Mouse (Mus musculus) liver, embryonic 14.5 days (tissue): Measurements from ENCODE around the gene Shmt1.

ENCODE experiments used
- CTCF ChIP-seq: IDR thresholded peaks from 2 replicates; pipeline ENCODE4 v1.5.1; 2016; ENCODE audit warnings: antibody characterized with exemption, low read depth, control low read depth
- EP300 ChIP-seq: IDR thresholded peaks from 2 replicates; pipeline ENCODE4 v1.6.1; 2016; ENCODE audit warnings: antibody characterized with exemption, low read depth

GRCm38 (mm10) chr11:60777801-60778370 lies 33.6 kb downstream of the Shmt1 start:
- TF ChIP-seq CTCF = no peak
- TF ChIP-seq EP300 = no peak
